Mouse (Mus musculus): ENCODE data around the gene Pex26. TPM values are rescaled to one million over a fixed set of nuclear protein-coding genes. Genes with fewer than 3 reads are reported as not detected.

Pex26 gene
- polyA plus RNA-seq, 1 experiment from 2014 or later, result 12.8 TPM

DNA sequence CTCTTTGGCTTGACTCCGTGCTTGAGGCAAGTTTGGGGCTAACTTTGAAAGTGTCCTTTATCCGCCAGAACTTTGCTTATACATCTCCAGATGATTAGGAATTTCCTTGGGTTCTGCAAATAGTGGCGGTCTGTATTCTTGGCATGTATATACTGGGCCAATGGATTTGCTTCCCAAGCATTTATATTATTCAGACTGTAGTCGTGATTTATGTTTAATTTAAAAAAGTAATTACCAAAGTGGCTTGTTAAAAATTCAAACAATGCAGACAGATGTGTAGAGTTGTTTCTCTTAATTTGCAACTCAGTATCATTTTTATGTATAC is 62.5 kb downstream of the Pex26 start:
- ATAC-seq (ENCODE audit: low FRiP score, low TSS enrichment), result peak; percentile 55
- Histone ChIP-seq H3K9ac (replicated peaks; ENCODE audit: low read length) (peak overlapping the region; percentile 67), H3K9me3 (ENCODE audit: low read length) (no peaks in the 10 kb centered on the region), H3K36me3 (ENCODE audit: insufficient read depth, low read length) (no peaks in the 10 kb centered on the region), H3K4me1 (ENCODE audit: insufficient read depth, low read length) (peaks cover 3% of the 10 kb centered on the region; the same call in 1 of the 2 replicates), H3K27ac (ENCODE audit: low read length) (no peak overlapping the region), H3K4me3 (ENCODE audit: low read length) (peak overlapping the region; percentile 72), H3K4me2 (replicated peaks; ENCODE audit: low read depth, low read length) (peak overlapping the region; percentile 73), H3K27me3 (ENCODE audit: insufficient read depth, low read length) (peaks cover 11% of the 10 kb centered on the region; the same call in 1 of the 2 replicates)
- 16% methylated on average over 4 of the region's 4 CpGs for WGBS

Other genes with a start within 250 kb of the Pex26 start
- gene Mical3, start 52.7 kb upstream of the Pex26 start, polyA plus RNA-seq (2015; fragmentation: Nextera tagmentation; extraction: Ambion mirVana), result 10.9 and 11.6 TPM in 2 replicates
- 0.27 and 0.75 TPM in 2 replicates for gene Tuba8, start 27.0 kb downstream of the Pex26 start, polyA plus RNA-seq (2015; fragmentation: Nextera tagmentation; extraction: Ambion mirVana)
- gene Usp18, start 62.2 kb downstream of the Pex26 start, polyA plus RNA-seq (2015; fragmentation: Nextera tagmentation; extraction: Ambion mirVana), result 2.8 and 3.0 TPM in 2 replicates
- 33.3 and 35.1 TPM in 2 replicates for gene Slc6a13, start 116.6 kb downstream of the Pex26 start, polyA plus RNA-seq (2015; fragmentation: Nextera tagmentation; extraction: Ambion mirVana)
- 0.78 and 0.99 TPM in 2 replicates for gene Slc6a12, start 159.4 kb downstream of the Pex26 start, polyA plus RNA-seq (2015; fragmentation: Nextera tagmentation; extraction: Ambion mirVana)